Mouse (Mus musculus): ENCODE data around the gene Wls. TPM values are rescaled to one million over a fixed set of nuclear protein-coding genes. Genes with fewer than 3 reads are reported as not detected.

Gene Wls
- 150 TPM in 2 replicates for polyA plus RNA-seq (2014; fragmentation: Nextera tagmentation; extraction: Ambion mirVana)

GRCm38 (mm10) chr3:159839481-159839880, at the start of gene Wls:
TSS of gene Wls (plus strand) at chr3:159839672.
- WGBS = under 1% methylated on average over 21 of the region's 21 CpGs

DNA sequence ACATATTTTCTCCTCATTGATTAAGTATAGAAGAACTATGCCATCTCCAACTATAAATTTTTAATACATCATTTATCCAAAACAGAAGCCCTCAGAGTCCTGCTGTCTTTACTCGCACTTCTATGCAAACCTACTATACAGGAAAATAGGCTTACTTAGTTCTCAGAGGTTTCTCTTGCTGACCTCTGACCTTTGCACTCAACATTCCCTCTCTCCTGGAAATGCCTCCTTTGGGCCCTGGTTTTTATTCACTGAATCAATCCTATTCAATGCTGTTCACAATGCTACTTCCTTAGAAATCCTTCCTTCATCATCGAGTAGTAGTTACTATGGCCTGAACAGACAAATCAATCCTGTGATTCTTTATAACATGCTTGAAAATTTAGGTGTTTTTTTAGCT, 49.7 kb upstream of the Wls start:
- H3K27me3 ChIP-seq (ENCODE audit: control insufficient read depth, insufficient read depth, low read length) = no peaks in the 10 kb centered on the region
- no peak overlapping the region for H3K4me2 ChIP-seq (ENCODE audit: low read length)
- H3K9ac ChIP-seq (ENCODE audit: low read length) = no peak overlapping the region
- no peaks in the 10 kb centered on the region for H3K4me1 ChIP-seq (ENCODE audit: control insufficient read depth in 2 of 2, insufficient read depth in 2 of 2, low read length in 2 of 2)
- H3K4me3 ChIP-seq (ENCODE audit: control insufficient read depth in 1 of 2, insufficient read depth in 1 of 2, low read depth in 1 of 2, low read length in 2 of 2) = no peak overlapping the region
- no peaks in the 10 kb centered on the region for H3K9me3 ChIP-seq (ENCODE audit: control insufficient read depth, low read length)
- no peak for ATAC-seq (ENCODE audit: insufficient number of reproducible peaks, insufficient read depth, low FRiP score, low read depth)
- H3K27ac ChIP-seq (replicated peaks in 1 of 2; ENCODE audit: control insufficient read depth in 1 of 2, insufficient read depth in 1 of 2, low read depth in 2 of 2, low read length in 2 of 2) = no peak overlapping the region
- no peaks in the 10 kb centered on the region for H3K36me3 ChIP-seq (ENCODE audit: control insufficient read depth, insufficient read depth, low read length)
- WGBS = 71% methylated on average over 2 of the region's 2 CpGs

More at GRCm38 (mm10) chr3:159839481-159839880, at the start of gene Wls:
- Histone ChIP-seq H3K4me3 (ENCODE audit: control insufficient read depth in 1 of 2, insufficient read depth in 1 of 2, low read depth in 1 of 2, low read length in 2 of 2) (peak within 1 kb of the TSS; percentile 77 to 83), H3K9ac (ENCODE audit: low read length) (peak within 1 kb of the TSS; percentile 89), H3K36me3 (ENCODE audit: control insufficient read depth, insufficient read depth, low read length) (no peaks in the 10 kb centered on the region), H3K27ac (replicated peaks in 1 of 2; ENCODE audit: control insufficient read depth in 1 of 2, insufficient read depth in 1 of 2, low read depth in 2 of 2, low read length in 2 of 2) (peak within 1 kb of the TSS; percentile 93 to 95), H3K4me2 (ENCODE audit: low read length) (peak within 1 kb of the TSS; percentile 70), H3K27me3 (ENCODE audit: control insufficient read depth, insufficient read depth, low read length) (no peaks in the 10 kb centered on the region), H3K9me3 (ENCODE audit: control insufficient read depth, low read length) (no peaks in the 10 kb centered on the region), H3K4me1 (ENCODE audit: control insufficient read depth in 2 of 2, insufficient read depth in 2 of 2, low read length in 2 of 2) (peaks cover 0 to 9% of the 10 kb centered on the region in 2 experiments; a peak in 1 of 4 replicates)
- peak; percentile 84 for ATAC-seq (ENCODE audit: insufficient number of reproducible peaks, insufficient read depth, low FRiP score, low read depth)

DNA sequence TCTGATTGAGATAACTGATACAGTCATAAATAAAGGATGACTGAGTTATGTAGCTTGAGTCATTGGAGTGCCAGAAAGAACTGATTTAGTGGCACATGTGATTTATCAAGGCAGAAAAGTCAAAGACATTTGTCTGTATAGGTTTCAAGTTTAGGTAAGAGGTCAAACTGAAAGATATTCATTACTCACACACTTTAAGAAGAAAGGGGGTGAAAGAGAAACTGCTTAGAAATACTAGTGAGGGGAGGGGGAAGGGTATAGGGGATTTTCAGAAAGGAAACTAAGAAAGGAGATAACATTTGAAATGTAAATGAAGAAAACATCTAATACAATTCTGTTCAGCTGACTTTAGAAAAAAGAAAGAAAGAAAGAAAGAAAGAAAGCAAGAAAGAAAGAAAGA, 7.9 kb upstream of the Wls start:
- Histone ChIP-seq H3K4me2 (ENCODE audit: low read length) (no peak overlapping the region), H3K4me1 (ENCODE audit: control insufficient read depth in 2 of 2, insufficient read depth in 2 of 2, low read length in 2 of 2) (no peaks in the 10 kb centered on the region), H3K9ac (ENCODE audit: low read length) (no peak overlapping the region), H3K4me3 (ENCODE audit: control insufficient read depth in 1 of 2, insufficient read depth in 1 of 2, low read depth in 1 of 2, low read length in 2 of 2) (no peak overlapping the region), H3K36me3 (ENCODE audit: control insufficient read depth, insufficient read depth, low read length) (no peaks in the 10 kb centered on the region), H3K27me3 (ENCODE audit: control insufficient read depth, insufficient read depth, low read length) (no peaks in the 10 kb centered on the region), H3K9me3 (ENCODE audit: control insufficient read depth, low read length) (peaks cover 4% of the 10 kb centered on the region; the same call in 1 of the 2 replicates), H3K27ac (replicated peaks in 1 of 2; ENCODE audit: control insufficient read depth in 1 of 2, insufficient read depth in 1 of 2, low read depth in 2 of 2, low read length in 2 of 2) (no peak overlapping the region)
- no peak for ATAC-seq (ENCODE audit: insufficient number of reproducible peaks, insufficient read depth, low FRiP score, low read depth)

- Histone ChIP-seq H3K27ac (replicated peaks in 1 of 2; ENCODE audit: control insufficient read depth in 1 of 2, insufficient read depth in 1 of 2, low read depth in 2 of 2, low read length in 2 of 2) (peak overlapping the region; percentile 93 to 95), H3K4me1 (ENCODE audit: control insufficient read depth in 2 of 2, insufficient read depth in 2 of 2, low read length in 2 of 2) (peaks cover 0 to 9% of the 10 kb centered on the region in 2 experiments; a peak in 1 of 4 replicates), H3K4me3 (ENCODE audit: control insufficient read depth in 1 of 2, insufficient read depth in 1 of 2, low read depth in 1 of 2, low read length in 2 of 2) (peak overlapping the region; percentile 77 to 83), H3K4me2 (ENCODE audit: low read length) (peak overlapping the region; percentile 70), H3K36me3 (ENCODE audit: control insufficient read depth, insufficient read depth, low read length) (no peaks in the 10 kb centered on the region), H3K9me3 (ENCODE audit: control insufficient read depth, low read length) (no peaks in the 10 kb centered on the region), H3K9ac (ENCODE audit: low read length) (peak overlapping the region; percentile 89), H3K27me3 (ENCODE audit: control insufficient read depth, insufficient read depth, low read length) (no peaks in the 10 kb centered on the region)
- peak; percentile 76 for ATAC-seq (ENCODE audit: insufficient number of reproducible peaks, insufficient read depth, low FRiP score, low read depth)
- WGBS = under 1% methylated on average over 27 of the region's 27 CpGs
Measured at GRCm38 (mm10) chr3:159840002-159840816, 737 bp downstream of the Wls start.

DNA sequence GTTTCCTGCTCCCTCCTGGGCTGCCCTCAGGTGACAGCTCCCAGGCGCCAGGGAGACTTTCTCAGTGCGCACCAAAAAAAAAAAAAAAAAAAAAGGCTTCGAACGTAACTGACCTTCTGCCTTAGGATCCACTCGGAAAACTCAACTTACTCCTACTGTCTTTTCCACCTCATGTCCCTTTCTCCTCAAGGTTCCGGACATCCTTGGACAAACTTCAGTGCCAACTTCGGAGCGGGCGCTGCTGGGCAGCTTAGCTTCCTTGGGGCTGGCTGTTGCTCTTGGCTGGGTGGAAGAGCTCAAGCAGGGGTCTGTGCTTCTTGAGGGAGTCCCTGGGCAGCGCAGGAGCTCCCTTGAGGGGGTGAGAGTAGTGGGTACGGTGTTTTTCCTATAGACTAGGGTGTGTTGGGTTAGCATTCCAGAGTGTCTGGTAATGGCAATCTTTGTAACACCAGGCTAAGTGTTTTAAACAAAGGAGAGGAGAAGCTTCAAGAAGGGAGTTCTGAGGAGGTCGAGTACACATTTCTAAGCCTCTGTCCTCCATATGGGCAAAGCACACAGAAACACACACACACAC, 1.4 kb downstream of the Wls start:
- peak overlapping the region; percentile 93 to 95 for H3K27ac ChIP-seq (replicated peaks in 1 of 2; ENCODE audit: control insufficient read depth in 1 of 2, insufficient read depth in 1 of 2, low read depth in 2 of 2, low read length in 2 of 2)
- no peaks in the 10 kb centered on the region for H3K27me3 ChIP-seq (ENCODE audit: control insufficient read depth, insufficient read depth, low read length)
- H3K4me2 ChIP-seq (ENCODE audit: low read length) = peak overlapping the region; percentile 70
- H3K9ac ChIP-seq (ENCODE audit: low read length) = peak overlapping the region; percentile 89
- WGBS = under 1% methylated on average over 12 of the region's 12 CpGs
- H3K36me3 ChIP-seq (ENCODE audit: control insufficient read depth, insufficient read depth, low read length) = no peaks in the 10 kb centered on the region
- ATAC-seq (ENCODE audit: insufficient number of reproducible peaks, insufficient read depth, low FRiP score, low read depth) = no peak; the same call in 1 of the 2 replicates
- no peaks in the 10 kb centered on the region for H3K9me3 ChIP-seq (ENCODE audit: control insufficient read depth, low read length)
- peaks cover 0 to 9% of the 10 kb centered on the region in 2 experiments; a peak in 1 of 4 replicates for H3K4me1 ChIP-seq (ENCODE audit: control insufficient read depth in 2 of 2, insufficient read depth in 2 of 2, low read length in 2 of 2)
- peak overlapping the region; percentile 77 to 83 for H3K4me3 ChIP-seq (ENCODE audit: control insufficient read depth in 1 of 2, insufficient read depth in 1 of 2, low read depth in 1 of 2, low read length in 2 of 2)

DNA sequence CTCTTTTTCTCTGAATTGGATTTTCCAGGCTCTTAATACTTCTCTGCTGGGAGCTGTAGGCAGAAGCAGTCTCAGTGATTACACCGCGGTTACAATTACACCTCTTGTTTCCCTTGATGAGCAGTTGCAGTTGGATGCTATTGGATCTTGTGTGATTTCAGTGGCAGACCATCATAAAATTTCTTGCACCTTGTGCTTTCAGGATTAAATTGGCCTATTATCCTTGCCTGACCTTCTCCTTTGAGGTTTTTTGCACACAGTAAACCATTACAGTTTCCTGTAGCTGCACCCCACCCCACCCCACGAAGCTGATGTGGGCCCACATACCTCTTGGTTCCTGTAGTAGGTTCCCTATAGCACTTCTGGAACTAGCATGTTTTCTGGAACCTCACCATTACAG, 2.0 kb downstream of the Wls start:
- Histone ChIP-seq H3K4me2 (ENCODE audit: low read length) (peak overlapping the region; percentile 70), H3K9me3 (ENCODE audit: control insufficient read depth, low read length) (no peaks in the 10 kb centered on the region), H3K4me3 (ENCODE audit: control insufficient read depth in 1 of 2, insufficient read depth in 1 of 2, low read depth in 1 of 2, low read length in 2 of 2) (peak overlapping the region; percentile 77 to 83), H3K27me3 (ENCODE audit: control insufficient read depth, insufficient read depth, low read length) (no peaks in the 10 kb centered on the region), H3K4me1 (ENCODE audit: control insufficient read depth in 2 of 2, insufficient read depth in 2 of 2, low read length in 2 of 2) (peaks cover 0 to 9% of the 10 kb centered on the region in 2 experiments; a peak in 1 of 4 replicates), H3K27ac (replicated peaks in 1 of 2; ENCODE audit: control insufficient read depth in 1 of 2, insufficient read depth in 1 of 2, low read depth in 2 of 2, low read length in 2 of 2) (peak overlapping the region; percentile 93 to 95), H3K36me3 (ENCODE audit: control insufficient read depth, insufficient read depth, low read length) (no peaks in the 10 kb centered on the region), H3K9ac (ENCODE audit: low read length) (peak overlapping the region; percentile 89)
- WGBS = 10% methylated on average over 3 of the region's 3 CpGs
- ATAC-seq (ENCODE audit: insufficient number of reproducible peaks, insufficient read depth, low FRiP score, low read depth) = no peak

DNA sequence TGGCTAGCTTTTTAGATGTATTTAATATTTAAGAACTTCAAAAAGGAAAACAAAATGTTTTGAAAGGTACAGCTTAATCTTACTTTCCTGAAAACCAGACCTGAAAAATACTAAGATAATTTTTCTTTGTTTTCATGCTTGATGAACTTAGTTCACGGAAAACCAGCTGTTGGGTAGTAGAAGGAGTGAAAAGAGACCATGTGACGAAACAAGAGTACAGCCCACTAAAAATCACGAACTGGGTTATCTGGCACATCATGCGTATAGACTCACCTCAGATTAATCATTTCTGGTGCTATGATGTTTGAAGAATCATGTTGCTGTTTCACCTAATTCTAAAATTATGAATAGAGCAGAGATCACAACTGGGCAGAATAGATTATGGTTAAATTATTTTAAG, 3.7 kb downstream of the Wls start:
- Histone ChIP-seq H3K27ac (replicated peaks in 1 of 2; ENCODE audit: control insufficient read depth in 1 of 2, insufficient read depth in 1 of 2, low read depth in 2 of 2, low read length in 2 of 2) (no peak overlapping the region), H3K4me1 (ENCODE audit: control insufficient read depth in 2 of 2, insufficient read depth in 2 of 2, low read length in 2 of 2) (peaks cover 0 to 9% of the 10 kb centered on the region in 2 experiments; a peak in 2 of 4 replicates), H3K4me3 (ENCODE audit: control insufficient read depth in 1 of 2, insufficient read depth in 1 of 2, low read depth in 1 of 2, low read length in 2 of 2) (no peak overlapping the region), H3K9me3 (ENCODE audit: control insufficient read depth, low read length) (no peaks in the 10 kb centered on the region), H3K27me3 (ENCODE audit: control insufficient read depth, insufficient read depth, low read length) (no peaks in the 10 kb centered on the region), H3K9ac (ENCODE audit: low read length) (no peak overlapping the region), H3K36me3 (ENCODE audit: control insufficient read depth, insufficient read depth, low read length) (no peaks in the 10 kb centered on the region), H3K4me2 (ENCODE audit: low read length) (no peak overlapping the region)
- 73% methylated on average over 4 of the region's 4 CpGs for WGBS
- no peak for ATAC-seq (ENCODE audit: insufficient number of reproducible peaks, insufficient read depth, low FRiP score, low read depth)

Data from heart, embryonic 14.5 days (tissue).